In the genomic region with DNA sequence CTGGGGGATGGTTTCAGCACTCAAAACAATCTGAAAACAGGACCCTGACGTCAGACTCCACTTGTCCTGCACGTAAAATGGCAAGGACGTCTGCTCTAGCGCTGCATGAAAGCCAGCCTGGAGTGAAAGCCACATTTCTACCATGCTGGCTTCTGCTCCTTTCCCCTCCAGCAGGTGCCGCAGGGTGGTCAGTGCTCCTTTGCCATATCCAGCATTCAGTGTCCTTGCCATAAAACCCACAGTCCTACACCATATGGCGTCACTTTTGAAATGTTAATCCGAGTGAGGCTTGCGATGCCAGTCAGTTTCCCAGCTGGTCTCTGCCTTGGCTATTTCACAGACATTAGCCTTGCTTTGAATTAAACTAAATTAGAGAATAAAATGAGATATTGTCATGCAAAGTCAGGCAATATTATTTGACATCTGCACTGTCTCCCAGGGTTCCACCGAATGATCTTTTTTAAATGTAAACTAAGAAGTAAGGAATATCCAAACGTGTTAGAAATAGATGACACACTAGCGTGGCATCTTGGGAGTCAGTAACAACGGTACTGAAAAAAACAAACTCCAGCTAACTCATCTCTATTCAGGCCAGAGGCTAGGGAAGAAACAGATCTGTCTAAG, we compare ENCODE assay signal across 12 mouse cellular contexts.
DNase-seq lines count a peak whose midpoint lies in the region; ATAC-seq lines count a peak whose summit lies in the region.
"Had no signal": no experiment of that assay in that cellular context is flagged by ENCODE, and none has a peak within 500 bp of the region (broad histone marks: within the 10 kb centered on the region; RNA-seq: fewer than 3 reads in every experiment).

No protein-coding gene starts in this region.

- peaks cover 18% of the 10 kb centered on the region for H3K4me1 ChIP-seq in forebrain, embryonic 14.5 days (ENCODE audit: control insufficient read depth, insufficient read depth, low read length)
- peaks cover 16% of the 10 kb centered on the region for H3K4me1 ChIP-seq in midbrain, embryonic 12.5 days
- no peaks in the 10 kb centered on the region for H3K4me1 ChIP-seq in kidney, embryonic 16.5 days (ENCODE audit: insufficient read depth, low read length)
- H3K4me1 ChIP-seq: embryonic facial prominence, embryonic 12.5 days had no signal

- 18% methylated on average over 12 of the region's 12 CpGs for WGBS in forebrain, embryonic 14.5 days
- 22% methylated on average over 12 of the region's 12 CpGs for WGBS in midbrain, embryonic 12.5 days
- 60% methylated on average over 12 of the region's 12 CpGs for WGBS in kidney, embryonic 16.5 days

- H3K4me2 ChIP-seq in forebrain, embryonic 14.5 days (ENCODE audit: low read length), result peak overlapping the region; percentile 28; the same call in 1 of the 2 replicates
- H3K4me2 ChIP-seq in midbrain, embryonic 12.5 days (replicated peaks), result peak overlapping the region; percentile 6; the same call in 1 of the 2 replicates
- H3K4me2 ChIP-seq in kidney, embryonic 16.5 days (replicated peaks; ENCODE audit: low read depth, low read length), result no peak overlapping the region
- H3K4me2 ChIP-seq: embryonic facial prominence, embryonic 12.5 days had no signal

- peak; percentile 28 for DNase-seq in ZHBTc4 (ENCODE audit: low read depth, low spot score)
- DNase-seq in cerebellum, adult 11-12 months, result peak; percentile 30
- DNase-seq in forebrain, embryonic 14.5 days (ENCODE audit: low spot score), result peak; percentile 84
- DNase-seq in adrenal gland, adult 18-20 months (ENCODE audit: low spot score in 2 of 2), result no peak
- DNase-seq in yolk sac, embryonic 10.5 days (ENCODE audit: low spot score), result no peak
- DNase-seq: gastrocnemius, postnatal 14 days; heart, postnatal 4 days; kidney, postnatal 25 days; lung, adult 18-20 months had no signal

- no peaks in the 10 kb centered on the region for H3K9me3 ChIP-seq in forebrain, embryonic 14.5 days (replicated peaks; ENCODE audit: control insufficient read depth, low read length)
- H3K9me3 ChIP-seq in midbrain, embryonic 12.5 days, result 0 out of 2 replicates have a peak, but pooled peaks cover 2% of the 10 kb centered on the region
- no peaks in the 10 kb centered on the region for H3K9me3 ChIP-seq in kidney, embryonic 16.5 days (ENCODE audit: low read length)
- H3K9me3 ChIP-seq: embryonic facial prominence, embryonic 12.5 days had no signal

- no peaks in the 10 kb centered on the region for H3K36me3 ChIP-seq in forebrain, embryonic 14.5 days (ENCODE audit: control insufficient read depth, insufficient read depth, low read length)
- H3K36me3 ChIP-seq in midbrain, embryonic 12.5 days, result no peaks in the 10 kb centered on the region
- H3K36me3 ChIP-seq in kidney, embryonic 16.5 days (ENCODE audit: insufficient read depth, low read length), result no peaks in the 10 kb centered on the region
- H3K36me3 ChIP-seq: embryonic facial prominence, embryonic 12.5 days had no signal

- ATAC-seq in forebrain, embryonic 14.5 days, result peak; percentile 92
- ATAC-seq in midbrain, embryonic 12.5 days (ENCODE audit: low FRiP score, low read depth), result peak; percentile 92
- no peak for ATAC-seq in kidney, embryonic 16.5 days (ENCODE audit: low FRiP score, low TSS enrichment)

- peak overlapping the region; percentile 45; the same call in 1 of the 2 replicates for H3K27ac ChIP-seq in forebrain, embryonic 14.5 days (ENCODE audit: low read depth, low read length)
- H3K27ac ChIP-seq in midbrain, embryonic 12.5 days (replicated peaks), result peak overlapping the region; percentile 76
- no peak overlapping the region for H3K27ac ChIP-seq in kidney, embryonic 16.5 days (ENCODE audit: low read length)
- H3K27ac ChIP-seq: embryonic facial prominence, embryonic 12.5 days had no signal

- H3K9ac ChIP-seq in forebrain, embryonic 14.5 days (ENCODE audit: low read length), result no peak overlapping the region
- H3K9ac ChIP-seq in midbrain, embryonic 12.5 days (replicated peaks), result no peak overlapping the region
- no peak overlapping the region for H3K9ac ChIP-seq in kidney, embryonic 16.5 days (replicated peaks; ENCODE audit: low read length)
- H3K9ac ChIP-seq: embryonic facial prominence, embryonic 12.5 days had no signal

- no peak overlapping the region for H3K4me3 ChIP-seq in forebrain, embryonic 14.5 days (ENCODE audit: low read depth, low read length)
- H3K4me3 ChIP-seq in midbrain, embryonic 12.5 days, result no peak overlapping the region
- H3K4me3 ChIP-seq in kidney, embryonic 16.5 days (ENCODE audit: low read length), result no peak overlapping the region
- H3K4me3 ChIP-seq: embryonic facial prominence, embryonic 12.5 days had no signal

- no peaks in the 10 kb centered on the region for H3K27me3 ChIP-seq in forebrain, embryonic 14.5 days (replicated peaks; ENCODE audit: control insufficient read depth, insufficient read depth, low read length)
- H3K27me3 ChIP-seq in midbrain, embryonic 12.5 days, result no peaks in the 10 kb centered on the region
- H3K27me3 ChIP-seq in kidney, embryonic 16.5 days (ENCODE audit: insufficient read depth, low read length), result no peaks in the 10 kb centered on the region
- H3K27me3 ChIP-seq: embryonic facial prominence, embryonic 12.5 days had no signal

Comparison
In these comparisons a context has a peak if more than half of its experiments do, and no peak if none do; other contexts are left out.
1. DNase-seq: peak in ZHBTc4 (single experiment), cerebellum, adult 11-12 months (single experiment) and forebrain, embryonic 14.5 days (single experiment); none in adrenal gland, adult 18-20 months (0 of 2) and yolk sac, embryonic 10.5 days (single experiment).